Mouse (Mus musculus) heart, postnatal 10 days (tissue): ENCODE results near the gene Vars2. TPM values are rescaled to one million over a fixed set of nuclear protein-coding genes. Genes with fewer than 3 reads are reported as not detected.

ENCODE experiments used
- DNase-seq, 2 experiments: peaks; one replicate each; pipeline ENCODE4 v3.0.0; 2021
- intact Hi-C: fragments of 180-260 bp; cut with DNase I; formaldehyde crosslinking; loops from one replicate; pipeline ENCODE4 v1.15.1; 2025
- total RNA-seq, 2 experiments: library from RNA; stranded (reverse); gene quantifications; 2 replicates each; pipeline ENCODE4 v1.2.3; 2021

Gene Vars2
- 10 to 100 TPM; 25.2 to 34.0 TPM for total RNA-seq

GRCm38 (mm10) chr17:35667334-35668065, at the start of gene Vars2:
Gene Vars2 (minus strand): TSS chr17:35667592.
- peak; percentile 98 for DNase-seq
- intact Hi-C loops: no loop called here

- intact Hi-C loops: no loop called here
These were observed 49.7 kb upstream of the Vars2 start for GRCm38 (mm10) chr17:35717080-35717479.

DNA sequence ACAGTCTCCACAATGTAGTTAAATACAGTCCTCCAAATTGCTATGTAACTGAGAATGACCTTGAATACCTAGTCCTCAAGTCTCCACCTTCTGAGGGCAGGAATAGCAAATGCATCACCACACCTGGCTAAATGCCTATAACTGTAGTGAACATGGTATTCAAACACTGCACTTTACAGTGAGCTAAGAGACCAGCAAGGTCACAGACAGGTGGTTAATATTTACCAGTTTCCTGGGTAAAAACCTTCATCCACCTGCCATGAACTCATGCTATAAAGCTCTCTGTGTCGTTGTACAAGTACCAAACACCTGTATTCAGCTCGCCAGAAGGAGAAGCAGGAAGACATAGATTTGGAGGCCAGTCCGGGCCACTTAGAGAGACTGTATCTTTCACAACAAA, 48.7 kb upstream of the Vars2 start:
- intact Hi-C loops: no loop called here
- DNase-seq: no peak

More at GRCm38 (mm10) chr17:35717080-35717479, 49.7 kb upstream of the Vars2 start:
- no peak for DNase-seq

- peak; percentile 49 to 70 for DNase-seq
These were observed 43.4 kb upstream of the Vars2 start for GRCm38 (mm10) chr17:35710705-35711347.

GRCm38 (mm10) chr17:35708611-35709010, 41.2 kb upstream of the Vars2 start:
- intact Hi-C loops: no loop called here
- DNase-seq: no peak

More at GRCm38 (mm10) chr17:35710705-35711347, 43.4 kb upstream of the Vars2 start:
- intact Hi-C loops: loop anchor here (1.0 kb wide), 1 partner anchor 32 kb away; no protein-coding TSS in a partner anchor

DNA sequence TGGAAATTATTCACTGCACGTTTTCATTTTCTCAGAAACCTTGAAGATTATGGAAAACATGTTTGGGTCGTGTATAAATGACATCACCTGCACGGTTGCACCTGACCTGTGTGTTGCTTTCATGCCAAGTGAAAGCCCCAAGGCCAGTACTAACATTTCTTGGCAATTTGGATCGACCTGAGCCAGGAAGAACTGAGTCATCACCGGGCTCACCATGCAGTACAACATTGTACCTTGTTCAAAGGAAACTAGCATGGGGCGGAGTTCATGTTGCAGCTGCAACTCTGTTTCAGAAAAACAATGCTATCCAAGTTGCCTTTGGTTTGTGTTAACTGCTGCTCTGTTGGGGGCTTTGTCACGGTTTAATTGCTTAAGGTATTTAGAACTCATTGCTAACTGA, 40.5 kb upstream of the Vars2 start:
- no peak for DNase-seq
- intact Hi-C loops: loop anchor here (2.0 kb wide), 1 partner anchor 17 kb away; no protein-coding TSS in a partner anchor

- DNase-seq: peak in 1 of 2 experiments; percentile 77
- intact Hi-C loops: loop anchor here (2.0 kb wide), 1 partner anchor 19 kb away; no protein-coding TSS in a partner anchor
These were observed 38.4 kb upstream of the Vars2 start for GRCm38 (mm10) chr17:35705836-35706235.

- peak; percentile 62 for DNase-seq
- intact Hi-C loops: no loop called here
These were observed 37.5 kb upstream of the Vars2 start, which contains the start of gene Ddr1 for GRCm38 (mm10) chr17:35704621-35705464. Gene Ddr1 (minus strand): TSS chr17:35704621.

DNA sequence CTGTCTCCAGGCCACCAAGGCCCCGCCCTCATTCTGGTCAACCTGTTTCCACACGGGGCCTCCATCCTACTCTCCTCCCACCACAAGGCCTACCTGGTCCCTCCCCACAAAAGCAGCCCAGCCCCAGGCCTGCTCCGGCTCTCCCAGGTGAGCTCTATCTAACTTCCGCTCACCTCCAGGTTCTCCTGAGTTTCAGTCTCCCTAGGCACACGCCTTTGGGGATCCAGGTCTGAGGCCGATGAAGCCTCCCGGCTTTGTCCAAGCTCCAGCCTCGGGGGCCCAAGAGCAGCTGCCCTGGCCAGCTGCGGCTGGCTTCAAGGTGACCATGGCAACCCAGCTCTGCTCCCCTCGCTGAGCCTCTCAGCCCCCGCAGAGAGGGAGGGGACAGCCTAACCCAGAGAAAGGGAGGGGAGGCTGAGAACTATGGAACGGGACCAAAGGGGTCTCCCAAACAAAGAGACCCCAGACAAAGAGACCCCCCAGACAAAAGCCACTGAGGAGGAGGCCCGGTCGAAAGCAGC, 36.4 kb upstream of the Vars2 start:
- intact Hi-C loops: no loop called here
- DNase-seq: peak in 1 of 2 experiments; percentile 32

- no peak for DNase-seq
- intact Hi-C loops: no loop called here
These were observed 35.7 kb upstream of the Vars2 start for GRCm38 (mm10) chr17:35703065-35703464.

DNA sequence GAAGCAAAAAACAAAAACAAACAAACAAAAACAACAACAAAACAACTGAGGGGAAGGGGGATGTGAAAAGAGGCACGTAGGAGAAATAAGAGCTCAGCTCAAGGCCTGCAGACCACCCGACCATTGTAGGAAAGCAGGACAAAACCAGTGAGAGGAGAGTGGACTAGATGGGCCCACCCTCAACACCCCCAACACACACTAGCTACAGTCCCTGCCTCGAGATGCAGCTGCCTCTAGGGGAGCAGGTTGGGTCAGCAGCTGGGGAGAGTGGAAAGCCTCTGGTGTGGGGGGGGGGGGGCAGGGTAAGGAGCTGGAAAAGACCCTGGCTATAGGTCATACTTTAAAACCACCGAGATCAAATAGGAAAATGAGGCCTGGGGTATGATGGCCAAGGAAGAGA, 35.2 kb upstream of the Vars2 start:
- DNase-seq: no peak
- intact Hi-C loops: no loop called here

DNA sequence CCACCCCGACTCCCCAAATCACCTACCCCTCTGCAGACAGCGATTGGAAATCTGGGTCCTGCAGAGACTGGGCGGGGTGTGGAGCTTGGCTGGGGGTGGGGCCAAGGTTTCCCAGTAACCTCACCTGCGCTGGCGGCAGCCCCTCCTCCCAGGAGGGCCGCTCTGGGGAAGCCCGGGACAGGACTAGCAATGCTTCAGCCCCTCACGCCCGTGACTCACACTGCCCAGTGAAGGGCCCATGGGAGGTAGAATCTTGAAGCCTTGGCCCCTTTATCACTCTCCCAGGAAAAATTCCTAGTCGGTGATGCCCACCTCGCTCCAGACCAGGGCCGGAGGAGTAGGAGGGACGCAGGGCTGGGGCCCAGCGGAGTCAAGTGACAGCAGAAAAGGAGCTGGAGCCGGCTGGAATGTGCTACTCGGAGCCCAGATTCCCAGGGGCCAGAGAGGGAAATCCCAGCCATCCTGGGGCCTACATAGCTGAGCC, 34.6 kb upstream of the Vars2 start:
- DNase-seq: peak; percentile 69 to 73
- intact Hi-C loops: no loop called here

GRCm38 (mm10) chr17:35701203-35701977, 34.0 kb upstream of the Vars2 start:
- intact Hi-C loops: no loop called here
- DNase-seq: peak; percentile 58 to 68

DNA sequence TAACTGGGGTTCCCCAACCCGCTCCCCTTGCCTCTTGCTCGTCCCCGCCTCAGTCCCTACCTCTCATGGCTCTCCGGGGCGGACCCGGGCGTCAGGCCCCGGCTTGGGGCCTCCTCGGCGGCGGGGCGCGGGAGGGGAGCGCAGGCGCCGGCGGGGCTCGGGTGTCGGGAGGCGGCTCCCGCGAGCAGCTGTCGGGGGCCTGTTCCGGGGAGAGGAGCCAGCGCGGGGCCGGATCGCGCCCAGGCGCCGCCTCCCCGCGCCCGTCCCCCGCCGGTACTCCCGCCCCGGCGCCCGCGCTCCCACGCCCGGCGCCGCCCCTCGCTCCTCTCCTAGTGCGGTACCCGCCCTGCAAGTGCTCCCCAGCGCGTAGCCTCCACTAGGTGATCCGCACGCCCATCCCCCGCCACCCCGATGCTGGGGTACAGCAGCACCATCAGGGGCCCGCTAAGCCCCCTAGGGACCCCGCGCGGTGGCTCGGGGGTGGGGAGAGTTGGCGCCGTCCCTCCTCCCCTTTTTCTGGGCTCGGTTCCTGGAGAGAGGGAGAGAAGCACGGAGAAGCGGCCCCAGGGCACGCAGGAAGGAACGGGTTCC, 33.1 kb upstream of the Vars2 start:
- intact Hi-C loops: no loop called here
- peak; percentile 85 to 90 for DNase-seq

DNA sequence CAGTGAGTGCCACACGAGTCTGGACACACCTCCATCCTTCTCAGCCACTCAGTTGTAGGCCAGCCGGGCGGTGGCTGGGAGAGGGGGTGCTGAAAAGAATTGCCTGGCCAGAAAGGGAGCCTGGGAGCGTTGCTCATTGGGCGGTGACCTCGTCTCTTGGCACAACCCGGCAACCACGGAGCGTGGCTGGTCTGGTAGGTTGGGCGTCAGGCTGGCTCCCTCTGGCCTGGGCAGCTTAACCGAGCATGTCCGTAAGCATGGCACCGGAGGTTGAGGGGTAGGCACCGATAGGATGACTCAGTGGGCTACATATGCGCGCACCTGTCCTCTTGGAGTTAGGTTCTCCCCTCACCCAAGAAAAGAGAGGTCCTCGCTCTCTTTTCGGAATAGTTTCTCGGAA, 32.5 kb upstream of the Vars2 start:
- peak; percentile 90 to 91 for DNase-seq
- intact Hi-C loops: no loop called here

GRCm38 (mm10) chr17:35698501-35698883, 31.1 kb upstream of the Vars2 start:
- intact Hi-C loops: no loop called here
- DNase-seq: no peak

GRCm38 (mm10) chr17:35697759-35698500, 30.5 kb upstream of the Vars2 start:
- intact Hi-C loops: no loop called here
- peak; percentile 56 to 62 for DNase-seq

GRCm38 (mm10) chr17:35697429-35697758, 30.0 kb upstream of the Vars2 start:
- intact Hi-C loops: no loop called here
- DNase-seq: no peak

GRCm38 (mm10) chr17:35696691-35697090, 29.3 kb upstream of the Vars2 start:
- intact Hi-C loops: no loop called here
- no peak for DNase-seq
